Mouse (Mus musculus) adipocyte (in vitro differentiated cells): ENCODE measurements around the gene Unc80.
"Not testable (repeated sequence)": the region's sequence is repeated elsewhere in the genome, so short reads cannot be mapped to it uniquely, and the experiment has no call there.

Experiments used
- DNase-seq: peaks from one replicate; pipeline ENCODE4 v3.0.0-alpha.2; 2016; ENCODE audit warnings: low spot score

Gene Unc80

DNA sequence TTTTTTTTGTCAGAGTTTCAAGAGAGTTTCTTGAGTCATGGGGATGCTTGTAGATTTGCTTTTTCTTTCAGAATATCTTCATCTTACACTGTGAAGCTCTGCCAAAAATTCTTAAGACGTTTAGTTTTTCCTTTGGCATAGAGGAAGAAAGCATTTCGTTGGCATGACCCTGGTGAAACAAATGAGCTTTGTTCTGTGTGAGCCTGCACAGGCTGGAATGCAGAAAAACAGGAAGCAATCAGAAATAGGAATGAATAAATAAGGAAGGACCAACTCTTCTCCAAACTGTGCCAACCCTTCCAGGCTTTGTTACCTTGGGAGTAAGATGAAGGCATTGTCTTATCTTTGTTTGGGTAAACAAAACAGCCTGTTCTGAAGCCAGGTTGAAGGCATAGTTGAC lies 149.0 kb downstream of the Unc80 start:
- no peak for DNase-seq

DNA sequence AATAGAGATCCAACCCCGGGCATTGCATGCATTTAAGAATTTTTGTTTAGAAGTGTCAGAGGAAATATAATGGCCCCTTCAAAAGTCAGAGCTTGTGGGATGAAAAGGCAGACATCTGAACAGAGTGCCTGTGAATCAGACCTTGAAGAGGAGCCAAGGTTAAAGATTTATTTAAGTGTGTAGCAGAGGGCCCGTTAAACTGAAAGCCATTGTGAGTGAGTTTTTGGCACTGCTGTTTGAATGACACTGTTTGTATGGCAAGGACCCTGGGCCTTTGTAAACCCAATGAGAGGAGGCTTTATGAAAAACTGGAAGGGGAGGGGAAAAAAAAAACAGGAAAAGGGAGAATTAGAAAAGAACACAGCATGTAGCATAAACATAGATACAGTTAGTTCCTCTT lies 170.0 kb downstream of the Unc80 start:
- no peak for DNase-seq

DNA sequence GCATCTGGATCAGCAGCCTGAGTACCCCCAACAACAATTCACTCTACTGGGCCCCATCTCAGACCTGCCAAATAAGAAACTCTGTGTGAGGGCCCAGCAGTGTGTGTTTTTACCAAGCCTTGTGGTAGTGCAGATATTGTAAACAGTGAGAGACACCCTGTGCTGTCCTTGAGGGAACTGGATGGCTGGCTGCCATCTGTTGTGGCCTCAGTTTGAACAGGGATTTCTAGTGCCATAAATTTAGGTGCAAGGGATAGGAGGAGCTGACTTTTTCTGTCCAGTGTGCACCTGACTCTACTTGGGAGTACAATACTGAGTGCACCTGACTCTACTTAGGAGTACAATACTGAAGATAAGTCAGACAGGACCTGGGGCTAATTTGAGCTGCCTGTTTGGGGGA lies 178.7 kb downstream of the Unc80 start:
- DNase-seq: no peak

DNA sequence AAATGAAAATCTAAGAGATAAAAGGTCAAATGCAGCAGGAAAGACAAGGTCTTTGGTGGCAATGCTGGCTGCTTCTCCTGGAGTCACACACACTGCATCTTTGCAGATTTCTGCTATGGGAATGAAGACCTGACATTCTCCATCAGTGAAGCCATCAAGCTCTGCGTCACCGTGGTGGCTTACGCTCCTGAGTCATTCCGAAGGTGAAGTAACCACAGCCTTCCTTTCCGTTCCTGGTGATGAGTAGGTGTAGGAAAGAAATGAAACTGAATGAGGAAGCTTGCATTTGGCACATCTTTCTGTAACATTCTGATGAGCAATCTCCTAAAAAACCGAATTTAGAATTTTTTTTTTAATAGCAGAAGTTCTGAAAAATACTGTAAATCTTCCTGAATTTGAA lies 181.4 kb downstream of the Unc80 start:
- no peak for DNase-seq

DNA sequence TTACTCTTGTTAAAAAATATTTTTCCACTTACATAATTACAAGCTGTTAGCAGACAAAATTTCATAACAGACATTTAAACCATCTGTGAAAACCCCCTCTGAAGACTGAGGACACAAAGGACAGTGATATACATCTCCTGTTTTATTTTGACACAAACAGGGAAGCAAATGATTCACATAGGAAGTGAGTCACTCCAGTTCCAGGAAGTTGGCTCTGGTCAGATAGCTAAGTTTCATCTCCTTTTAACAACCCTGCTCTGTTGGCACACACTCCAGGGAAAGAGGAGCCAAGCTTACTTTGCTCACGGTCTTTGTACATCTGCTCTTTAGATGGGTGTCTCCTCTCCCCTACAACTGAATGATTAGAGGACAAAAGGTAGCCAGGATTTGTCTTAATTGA lies 181.8 kb downstream of the Unc80 start:
- DNase-seq: no peak

DNA sequence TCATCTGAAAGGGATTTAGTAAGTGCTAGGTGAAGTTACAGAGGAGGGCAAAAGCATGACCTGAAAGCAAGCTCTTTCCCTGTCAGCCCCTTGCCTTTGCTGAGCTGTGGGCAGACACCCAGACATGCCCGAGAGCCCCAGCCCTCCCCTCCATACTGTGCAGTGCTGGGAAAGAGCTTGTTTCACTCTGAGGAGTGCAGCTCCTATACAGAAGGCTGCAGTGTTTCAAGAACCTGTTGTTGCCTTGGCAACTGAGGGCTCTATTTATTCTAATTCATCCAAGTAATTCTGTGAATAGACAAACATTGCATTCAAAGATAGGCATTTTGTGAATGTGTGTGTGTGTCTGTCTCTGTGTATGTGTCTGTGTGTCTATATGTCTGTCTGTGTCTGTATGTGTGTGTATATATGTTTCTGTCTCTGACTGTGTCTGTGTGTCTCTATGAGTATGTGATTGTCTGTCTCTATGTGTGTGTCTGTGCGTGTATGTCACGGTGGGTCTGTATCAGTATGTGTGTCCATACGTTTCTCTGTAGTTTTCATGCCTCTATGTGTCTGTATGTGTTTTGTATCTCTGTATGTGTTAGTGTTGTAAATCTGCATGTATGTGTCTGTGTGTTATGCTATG lies 187.1 kb downstream of the Unc80 start:
- DNase-seq: no peak

DNA sequence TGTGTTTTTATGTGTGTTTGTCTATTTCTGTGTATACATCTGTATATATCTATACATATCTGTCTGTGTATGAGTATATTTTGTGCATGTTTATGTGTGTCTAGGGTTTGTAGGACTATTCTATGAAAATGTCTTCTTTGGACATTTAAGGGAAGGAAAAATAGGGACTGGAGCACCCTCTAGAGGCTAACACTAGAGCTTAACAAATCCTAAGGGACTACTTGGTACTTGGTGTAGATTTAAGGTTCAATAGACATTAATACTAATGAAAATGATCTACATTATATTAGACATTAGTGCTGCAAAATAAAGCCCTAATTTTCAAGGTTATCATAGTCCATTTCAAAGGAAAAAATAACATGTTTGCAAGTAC lies 187.6 kb downstream of the Unc80 start:
- DNase-seq: peak; percentile 64

DNA sequence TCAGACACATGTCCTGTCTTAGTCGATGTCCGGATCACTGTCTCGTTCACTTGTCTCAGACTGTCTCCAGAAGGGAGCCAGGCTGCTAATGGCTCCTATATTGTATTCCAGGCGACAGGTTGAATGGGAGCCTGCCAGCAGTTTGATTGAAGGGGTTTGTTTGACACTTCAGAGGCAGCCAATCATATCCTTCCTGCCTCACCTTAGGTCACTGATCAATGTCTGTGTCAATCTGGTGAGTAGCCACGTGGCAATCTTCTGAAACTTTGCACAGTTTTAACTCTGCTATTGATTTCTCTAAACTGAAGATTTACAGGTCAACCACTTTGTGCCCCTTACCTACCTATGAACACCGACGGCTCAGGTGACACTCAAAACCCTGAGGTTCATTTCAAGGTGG lies 203.3 kb downstream of the Unc80 start:
- DNase-seq: no peak

DNA sequence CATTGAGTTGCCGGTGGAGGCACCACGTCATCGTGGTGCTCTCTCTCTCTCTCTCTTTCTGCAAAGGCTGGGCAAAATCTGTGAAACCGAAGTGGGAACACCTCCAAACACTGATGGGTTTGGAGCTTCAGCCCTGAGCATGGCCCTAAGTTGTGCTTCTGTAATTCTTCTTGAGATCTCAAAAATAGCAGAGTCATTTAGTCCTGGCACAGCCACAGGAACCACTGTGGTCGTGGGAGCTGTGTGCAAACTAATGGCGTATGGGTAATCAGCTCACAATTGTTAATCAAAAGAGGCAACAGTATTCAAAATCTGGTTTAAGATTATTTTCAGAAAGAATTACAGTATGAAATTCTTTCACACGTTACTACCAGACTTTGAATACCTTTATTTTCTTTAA lies 204.6 kb downstream of the Unc80 start:
- no peak for DNase-seq

DNA sequence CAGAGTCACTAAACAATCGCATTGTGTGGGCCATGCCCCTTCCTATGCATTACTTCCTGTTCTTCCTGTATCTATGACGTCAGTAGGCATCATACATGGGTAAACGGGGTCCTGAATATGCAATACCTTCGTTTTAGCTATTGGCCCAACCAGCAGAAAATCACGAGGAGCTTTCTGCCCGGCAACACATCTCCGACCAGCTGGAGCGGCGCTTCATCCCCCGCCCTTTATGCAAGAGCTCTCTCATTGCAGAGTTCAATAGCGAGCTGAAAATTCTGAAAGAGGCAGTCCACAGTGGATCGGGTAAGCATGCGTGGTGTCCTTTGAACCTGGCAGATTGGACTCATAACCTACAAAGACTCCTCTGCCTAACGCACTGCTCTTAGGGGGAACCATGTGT lies 209.8 kb downstream of the Unc80 start:
- DNase-seq: no peak

DNA sequence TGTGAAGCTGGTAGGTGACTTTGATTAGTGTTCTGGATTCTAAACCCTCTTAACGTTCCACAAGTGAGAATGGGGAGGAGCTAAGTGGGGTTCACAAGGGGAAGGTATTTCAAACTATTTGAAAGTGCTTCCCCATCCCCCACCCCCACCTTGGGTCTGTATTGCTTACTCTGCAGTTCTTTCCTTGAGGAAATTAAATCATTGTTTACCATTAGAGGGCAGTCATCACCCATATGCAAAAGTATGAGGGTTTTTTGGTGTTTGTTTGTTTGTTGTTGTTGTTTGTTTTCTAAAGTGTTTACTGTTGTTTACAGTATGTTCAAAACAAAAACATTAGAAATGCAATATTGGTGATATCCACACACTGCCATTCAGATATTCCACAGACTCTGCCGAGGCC lies 210.5 kb downstream of the Unc80 start:
- peak; percentile 33 for DNase-seq

DNA sequence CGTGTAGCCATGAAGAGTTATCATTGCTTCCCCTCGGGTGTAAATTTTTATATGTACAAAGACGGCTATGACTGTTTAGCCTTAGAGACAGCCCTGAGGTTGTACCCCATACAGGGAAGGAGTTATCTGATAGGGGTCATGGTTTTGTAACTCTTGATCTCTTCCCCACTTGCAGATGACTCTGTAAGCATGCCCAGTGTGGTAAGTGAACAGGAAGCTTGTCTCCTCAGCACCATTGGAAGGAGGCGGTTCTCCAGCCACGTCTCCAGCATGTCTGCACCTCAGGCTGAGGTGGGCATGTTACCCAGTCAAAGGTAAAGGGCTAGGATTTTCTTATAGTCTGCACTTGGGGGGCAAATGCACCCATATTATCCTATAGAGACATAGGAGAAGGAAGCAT lies 214.8 kb downstream of the Unc80 start:
- no peak for DNase-seq

DNA sequence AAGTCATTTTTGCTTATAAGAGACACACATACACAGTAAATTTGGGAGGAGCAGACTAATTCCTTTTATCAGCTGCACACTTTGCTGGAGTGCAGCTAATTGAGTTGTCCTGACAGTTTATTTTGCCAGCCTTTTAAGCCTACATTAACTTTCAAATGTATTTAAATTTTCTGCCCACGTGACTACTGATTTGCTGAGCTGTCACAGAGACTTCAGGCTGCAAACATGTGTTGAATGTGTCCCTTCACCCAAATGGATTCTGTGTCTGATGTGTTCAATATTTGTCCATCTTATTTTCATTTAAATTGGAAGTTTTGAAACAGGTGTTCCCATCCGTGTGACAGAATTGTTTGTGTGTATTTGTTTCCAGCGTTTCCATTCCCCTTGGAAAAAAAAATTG lies 223.6 kb downstream of the Unc80 start:
- DNase-seq: no peak

DNA sequence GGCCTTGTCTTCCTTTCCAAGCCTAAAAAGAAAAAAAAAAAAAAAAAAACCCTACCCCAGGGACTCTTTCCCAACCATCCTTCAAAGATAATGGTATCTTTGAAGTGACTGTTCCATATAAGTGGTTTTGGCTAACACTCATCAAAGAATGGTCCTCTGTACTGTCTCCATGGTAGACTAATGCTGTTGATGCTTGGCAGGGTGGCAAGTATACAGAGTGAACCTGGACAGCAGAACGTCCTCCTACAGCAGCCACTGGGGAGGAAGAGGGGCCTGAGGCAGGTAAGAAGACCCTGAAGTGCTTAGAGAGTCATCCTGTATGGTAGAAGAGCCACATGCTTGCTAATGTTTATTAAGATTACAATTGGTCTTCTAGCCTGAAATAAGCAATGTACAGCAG lies 224.1 kb downstream of the Unc80 start:
- no peak for DNase-seq

DNA sequence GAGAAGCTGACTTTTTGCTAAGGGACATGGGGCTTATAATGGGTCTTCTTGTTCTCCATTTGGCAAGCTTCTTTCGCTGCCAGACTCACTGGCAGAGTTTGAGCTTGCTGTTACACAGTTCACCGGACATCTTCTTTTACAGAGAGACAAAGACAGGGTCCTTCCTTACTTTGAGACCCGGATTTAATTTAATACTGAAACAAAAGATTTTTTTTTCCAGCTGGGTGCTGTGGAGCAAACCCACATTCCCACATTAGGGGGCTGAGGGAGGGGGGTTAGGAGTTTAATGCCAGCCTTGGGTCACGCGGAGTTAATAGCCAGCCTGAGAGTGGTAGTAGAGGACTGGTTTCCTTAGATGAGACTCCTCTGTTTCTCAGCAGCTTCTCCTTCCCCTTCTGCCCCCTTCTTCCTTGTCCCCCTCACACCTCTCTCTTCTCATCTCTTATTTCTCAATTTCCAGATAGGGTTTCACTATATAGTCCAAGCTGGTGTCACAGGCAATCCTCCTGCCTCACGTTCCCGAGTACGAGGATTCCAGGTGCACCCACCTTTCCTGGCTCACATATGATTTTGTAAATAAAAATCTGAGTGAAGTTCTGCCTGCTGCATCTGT lies 224.7 kb downstream of the Unc80 start:
- no peak for DNase-seq

DNA sequence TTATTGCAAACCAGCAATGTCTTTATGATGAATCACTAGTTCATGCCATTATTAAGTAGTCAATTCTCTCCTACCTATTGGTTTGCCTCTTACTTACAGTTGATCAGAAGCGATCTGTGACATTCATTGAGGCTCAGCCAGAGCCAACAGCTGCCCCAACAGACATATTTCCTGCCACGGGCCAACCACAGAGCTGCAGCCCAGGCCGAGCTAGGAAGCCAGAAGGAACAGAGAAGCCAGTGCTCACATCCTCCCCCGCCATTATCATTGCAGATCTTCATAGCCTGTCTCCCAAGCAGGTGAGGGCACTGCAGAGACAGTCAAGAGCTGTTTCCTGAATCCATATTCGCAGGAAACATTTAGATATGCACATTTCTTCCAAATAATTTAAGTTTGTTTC lies 226.1 kb downstream of the Unc80 start:
- no peak for DNase-seq

DNA sequence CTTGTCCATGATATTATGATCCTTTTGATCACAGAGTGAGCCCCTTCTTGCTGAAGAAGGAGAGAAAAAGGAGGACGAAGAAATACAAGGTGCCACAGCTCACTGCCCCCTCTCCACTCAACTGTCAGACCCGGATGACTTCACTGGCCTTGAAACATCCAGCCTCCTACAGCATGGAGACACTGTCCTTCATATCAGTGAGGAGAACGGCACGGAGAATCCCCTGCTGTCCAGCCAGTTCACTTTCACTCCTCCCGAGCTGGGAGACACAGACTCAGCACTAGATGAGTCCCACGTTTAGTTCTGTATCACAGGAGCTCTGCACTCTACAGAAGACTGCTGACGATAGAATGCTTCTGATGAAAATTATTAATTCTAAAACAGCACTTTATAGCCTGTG lies 227.1 kb downstream of the Unc80 start:
- DNase-seq: no peak

DNA sequence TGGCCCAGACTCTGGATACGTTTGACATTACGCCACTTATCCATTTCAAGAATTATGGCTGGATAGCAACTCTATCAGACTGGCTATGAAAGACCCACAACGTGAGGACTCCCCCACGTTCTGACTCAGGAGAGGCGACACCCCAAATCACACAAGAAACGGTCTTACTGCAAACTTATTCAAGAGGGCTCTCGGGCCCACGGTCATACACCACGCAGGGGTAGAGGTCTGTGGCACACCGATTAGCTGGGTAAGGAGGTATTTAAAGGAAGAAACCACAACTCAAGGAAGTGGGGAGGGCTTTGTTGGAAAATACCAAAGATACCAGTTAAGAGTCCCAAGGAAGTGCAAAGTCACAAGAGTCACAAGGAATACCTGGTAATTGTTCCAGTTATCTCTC lies 231.5 kb downstream of the Unc80 start:
- not testable (repeated sequence) for DNase-seq

DNA sequence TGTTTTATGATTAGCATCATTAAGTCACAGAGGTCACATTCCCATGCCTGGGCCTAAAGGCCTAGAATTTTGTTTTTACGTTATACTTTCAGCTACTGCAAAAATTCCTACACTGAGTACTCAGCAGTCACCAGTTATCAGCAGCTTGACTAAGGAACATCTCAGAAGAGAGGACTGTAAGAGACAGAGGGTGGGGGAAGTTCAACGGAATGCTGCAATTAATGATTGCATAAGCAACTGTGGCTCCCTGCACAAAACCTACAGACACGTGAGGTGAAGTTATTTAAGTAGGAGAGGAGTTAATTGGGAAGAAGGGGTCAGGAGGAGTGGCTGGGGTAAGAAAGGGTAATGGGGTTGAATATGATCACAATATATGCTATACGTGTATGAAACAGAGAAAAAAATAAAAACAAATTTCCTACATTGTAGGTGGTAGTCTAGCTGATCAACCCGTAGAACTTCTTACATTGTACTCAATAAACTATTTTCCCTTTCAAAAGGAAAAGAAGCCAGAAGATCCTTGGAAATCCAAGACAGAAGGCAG lies 232.1 kb downstream of the Unc80 start:
- DNase-seq: no peak

DNA sequence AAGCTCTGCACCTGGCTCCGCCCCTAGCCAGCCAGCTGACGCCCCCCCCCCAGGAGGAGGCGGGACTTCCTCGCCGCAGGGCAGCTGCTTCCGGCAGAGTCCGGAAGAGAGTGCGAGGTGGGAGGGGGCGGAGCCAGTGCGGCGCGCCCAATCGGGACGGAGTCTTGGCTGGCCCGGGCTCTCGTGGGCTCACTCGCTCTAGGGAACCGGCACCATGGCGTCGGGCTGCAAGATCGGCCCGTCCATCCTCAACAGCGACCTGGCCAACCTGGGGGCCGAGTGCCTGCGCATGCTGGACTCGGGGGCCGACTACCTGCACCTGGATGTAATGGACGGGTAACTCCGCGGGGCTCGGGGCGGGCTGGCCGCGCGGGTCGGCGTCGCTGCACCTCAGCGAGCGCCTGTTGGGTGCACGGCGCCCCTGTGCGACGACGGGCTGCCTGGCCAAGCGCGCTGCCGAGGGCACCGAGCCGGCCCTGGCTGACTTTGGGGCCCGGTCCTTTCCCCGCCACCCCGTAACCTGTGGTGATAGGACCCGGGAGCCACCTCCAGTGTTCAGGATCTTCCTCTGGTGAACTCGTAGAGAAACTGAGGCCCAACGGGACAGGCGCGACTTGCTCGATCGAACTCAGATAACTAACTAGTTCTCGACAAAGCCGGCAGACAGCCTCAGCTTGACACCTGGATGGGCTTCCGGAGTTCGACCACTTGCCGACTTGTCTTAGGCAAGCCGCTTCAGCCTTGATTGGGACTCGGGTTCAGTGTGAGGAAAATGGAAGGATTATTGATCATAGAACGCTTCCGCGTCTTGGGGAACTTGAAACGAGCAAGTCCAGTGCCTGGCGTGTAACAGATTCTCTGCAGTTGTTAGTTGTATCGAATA lies 232.8 kb downstream of the Unc80 start, which contains the start of gene Rpe:
Rpe (plus strand) TSS at position 139 of the 883 bp plus-strand sequence.
- peak; percentile 94 for DNase-seq

DNA sequence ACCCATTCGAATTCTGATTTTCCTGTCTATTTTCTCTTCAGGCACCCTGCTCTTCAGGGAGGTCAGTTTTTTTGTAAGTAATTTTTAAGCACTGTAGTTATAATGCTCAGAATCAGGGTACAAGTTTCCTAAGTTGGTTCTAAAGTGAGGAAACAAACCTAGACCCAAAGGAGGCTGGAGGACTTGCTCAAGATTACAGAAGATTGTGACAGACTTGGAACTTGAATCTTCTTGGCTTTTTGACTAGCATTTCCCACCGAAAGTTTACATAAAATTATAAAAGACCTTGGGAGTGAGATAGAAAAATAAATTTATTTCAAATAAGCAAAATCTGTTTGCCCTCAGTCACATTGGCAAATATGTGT lies 233.4 kb downstream of the Unc80 start:
- peak; percentile 76 for DNase-seq

DNA sequence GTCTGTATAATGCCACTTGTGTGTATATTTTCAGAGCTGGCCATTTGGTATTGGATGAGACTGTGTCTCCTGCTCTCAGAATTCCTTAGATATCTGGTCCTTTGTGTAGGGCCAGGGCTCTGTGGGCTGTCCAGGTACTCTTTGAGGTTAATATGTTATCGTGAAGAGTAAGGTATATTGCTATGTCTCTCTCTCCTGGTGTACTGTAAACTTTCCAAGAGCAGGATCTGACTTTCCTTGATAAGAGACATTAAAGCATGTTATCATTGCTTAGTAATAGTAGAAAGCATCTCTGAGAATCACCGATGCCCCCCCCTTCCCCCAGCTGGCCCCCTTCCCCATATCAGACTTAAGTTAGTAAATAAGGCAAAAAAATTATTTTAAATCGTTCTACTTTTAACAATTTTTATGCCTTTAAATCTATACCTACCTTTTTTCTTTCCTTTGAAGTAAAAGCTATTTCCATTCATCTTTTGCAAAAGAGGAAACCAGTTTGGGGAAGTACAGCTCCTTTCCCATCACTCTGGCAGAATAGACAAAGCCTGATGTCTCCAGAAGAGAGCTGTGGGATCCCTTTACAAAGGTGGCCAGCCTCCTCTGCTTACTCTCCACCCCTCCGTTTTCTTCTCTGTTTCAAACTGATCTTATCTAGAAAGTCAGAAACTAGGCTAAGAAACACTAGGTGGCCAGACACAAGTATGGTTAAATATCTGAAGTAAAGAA lies 234.6 kb downstream of the Unc80 start:
- DNase-seq: no peak
